Mouse (Mus musculus) limb, embryonic 14.5 days (tissue): ENCODE results near the gene Slc38a7. TPM values are rescaled to one million over a fixed set of nuclear protein-coding genes. Genes with fewer than 3 reads are reported as not detected.

ENCODE experiments used
- ATAC-seq: fragments of 200-750 bp; cut with Nextera tagmentation; 2 replicates; pipeline ENCODE4 v1.8.0; 2017; ENCODE audit warnings: low read depth, moderate number of reproducible peaks, moderate TSS enrichment; ENCODE audit not compliant: low FRiP score
- DNase-seq: peaks from one replicate; pipeline ENCODE4 v3.0.0-alpha.2; 2015; ENCODE audit warnings: low spot score
- H3K27ac ChIP-seq: fragments of 300-500 bp; sonication (generic); replicated peaks from 2 replicates; pipeline ENCODE4 v1.5.1; 2014; ENCODE audit warnings: low read depth, mild to moderate bottlenecking, low read length, moderate library complexity, mixed read lengths
- H3K27me3 ChIP-seq: fragments of 300-500 bp; sonication (generic); 2 replicates; pipeline ENCODE4 v1.6.1; 2014; ENCODE audit warnings: low read length, mixed read lengths; ENCODE audit not compliant: control insufficient read depth, insufficient read depth
- H3K36me3 ChIP-seq: fragments of 300-500 bp; sonication (generic); 2 replicates; pipeline ENCODE4 v1.6.1; 2014; ENCODE audit warnings: mild to moderate bottlenecking, low read length, moderate library complexity, mixed read lengths; ENCODE audit not compliant: control insufficient read depth, insufficient read depth
- H3K4me1 ChIP-seq: fragments of 300-500 bp; sonication (generic); 2 replicates; pipeline ENCODE4 v1.6.1; 2014; ENCODE audit warnings: antibody characterized with exemption, low read length, mixed read lengths; ENCODE audit not compliant: control insufficient read depth, insufficient read depth
- H3K4me2 ChIP-seq: fragments of 300-500 bp; sonication (generic); replicated peaks from 2 replicates; pipeline ENCODE4 v1.6.1; 2014; ENCODE audit warnings: low read depth, mild to moderate bottlenecking, low read length, moderate library complexity; ENCODE audit not compliant: severe bottlenecking
- H3K4me3 ChIP-seq: fragments of 300-500 bp; sonication (generic); replicated peaks from 2 replicates; pipeline ENCODE4 v1.5.1; 2014; ENCODE audit warnings: low read length
- H3K9ac ChIP-seq: fragments of 300-500 bp; sonication (generic); 2 replicates; pipeline ENCODE4 v1.6.1; 2014; ENCODE audit warnings: mild to moderate bottlenecking, low read depth, low read length, moderate library complexity; ENCODE audit not compliant: severe bottlenecking
- H3K9me3 ChIP-seq: fragments of 300-500 bp; sonication (generic); 2 replicates; pipeline ENCODE4 v1.6.1; 2016; ENCODE audit warnings: low read length; ENCODE audit not compliant: control insufficient read depth
- POLR2A ChIP-seq: fragments of 200-500 bp; IDR thresholded peaks from 2 replicates; pipeline ENCODE4 v1.8.0; 2012; ENCODE audit warnings: inconsistent platforms, mild to moderate bottlenecking, moderate library complexity, borderline replicate concordance; ENCODE audit not compliant: insufficient read depth, insufficient read length; ENCODE audit errors: extremely low read depth
- WGBS: fragments of 180-500 bp; shearing (Covaris S2); extraction: QIAGEN DNeasy Blood & Tissue Kit; methylation state at CpG from one replicate; pipeline ENCODE4 v1.1.7; 2014; 5-methylcytosine and 5-hydroxymethylcytosine counted together
- polyA plus RNA-seq, 2 experiments: library from polyadenylated mRNA; depleted of rRNA in 1 of 2; stranded (reverse) in 1 of 2; unstranded in 1 of 2; fragments of >200 nt; fragmentation: Nextera tagmentation in 1 of 2; extraction: Ambion mirVana in 1 of 2; gene quantifications; 2 replicates each; pipeline versions ENCODE4 v1.2.1 to v1.2.3; 2012 to 2014

Slc38a7 gene
- polyA plus RNA-seq, 2 experiments = 16.1 to 16.8 TPM

GRCm38 (mm10) chr8:95807331-95807843 lies 46.0 kb downstream of the Slc38a7 start, which contains the start of gene Cnot1:
Gene Cnot1, minus strand, starts transcription at chr8:95807464.
- peak within 1 kb of the TSS; percentile 96 for H3K27ac ChIP-seq
- under 1% methylated on average over 44 of the region's 44 CpGs for WGBS
- H3K9me3 ChIP-seq = no peaks in the 10 kb centered on the region
- peak; percentile 40; the same call in 1 of the 2 replicates for TF ChIP-seq POLR2A
- H3K4me2 ChIP-seq = peak within 1 kb of the TSS; percentile 68
- peak within 1 kb of the TSS; percentile 100 for H3K4me3 ChIP-seq
- peak within 1 kb of the TSS; percentile 98 for H3K9ac ChIP-seq
- DNase-seq = peak; percentile 99
- peak; percentile 98 for ATAC-seq
- peaks cover under 1% of the 10 kb centered on the region; the same call in 1 of the 2 replicates for H3K36me3 ChIP-seq
- H3K27me3 ChIP-seq = no peaks in the 10 kb centered on the region
- peaks cover 14% of the 10 kb centered on the region for H3K4me1 ChIP-seq

- DNase-seq (peak; percentile 48), ATAC-seq (no peak)
- no peaks in the 10 kb centered on the region for H3K27me3 ChIP-seq
These were observed 46.7 kb downstream of the Slc38a7 start for GRCm38 (mm10) chr8:95806461-95807191.

GRCm38 (mm10) chr8:95805482-95805881 lies 47.9 kb downstream of the Slc38a7 start:
- no peak for TF ChIP-seq POLR2A
- DNase-seq (no peak), ATAC-seq (no peak)
- Histone ChIP-seq H3K4me2 (peak overlapping the region; percentile 68), H3K4me1 (peaks cover 14% of the 10 kb centered on the region), H3K9ac (no peak overlapping the region), H3K4me3 (peak overlapping the region; percentile 100), H3K27me3 (no peaks in the 10 kb centered on the region), H3K27ac (no peak overlapping the region), H3K9me3 (no peaks in the 10 kb centered on the region), H3K36me3 (peaks cover 12% of the 10 kb centered on the region)
- WGBS = 75% methylated on average over 2 of the region's 2 CpGs

More at GRCm38 (mm10) chr8:95806461-95807191, 46.7 kb downstream of the Slc38a7 start:
- peaks cover 14% of the 10 kb centered on the region for H3K4me1 ChIP-seq
- H3K27ac ChIP-seq = peak overlapping the region; percentile 95
- no peaks in the 10 kb centered on the region for H3K9me3 ChIP-seq
- peak overlapping the region; percentile 98 for H3K9ac ChIP-seq
- WGBS = 1% methylated on average over 23 of the region's 69 CpGs
- TF ChIP-seq POLR2A = no peak
- peaks cover 4% of the 10 kb centered on the region; the same call in 1 of the 2 replicates for H3K36me3 ChIP-seq
- peak overlapping the region; percentile 100 for H3K4me3 ChIP-seq
- H3K4me2 ChIP-seq = peak overlapping the region; percentile 68

- no peak for DNase-seq
- Histone ChIP-seq H3K9me3 (no peaks in the 10 kb centered on the region), H3K4me2 (no peak overlapping the region), H3K27ac (no peak overlapping the region), H3K36me3 (peaks cover 12% of the 10 kb centered on the region), H3K9ac (no peak overlapping the region), H3K27me3 (no peaks in the 10 kb centered on the region), H3K4me1 (peaks cover 14% of the 10 kb centered on the region), H3K4me3 (no peak overlapping the region)
- 89% methylated on average over 8 of the region's 8 CpGs for WGBS
- no peak for TF ChIP-seq POLR2A
- ATAC-seq = no peak
These were observed 51.1 kb downstream of the Slc38a7 start for GRCm38 (mm10) chr8:95802231-95802630.

GRCm38 (mm10) chr8:95801476-95802064 lies 51.8 kb downstream of the Slc38a7 start:
- Histone ChIP-seq H3K9ac (no peak overlapping the region), H3K27ac (no peak overlapping the region), H3K4me1 (peaks cover 14% of the 10 kb centered on the region), H3K36me3 (peaks cover 14% of the 10 kb centered on the region), H3K9me3 (no peaks in the 10 kb centered on the region), H3K4me2 (no peak overlapping the region), H3K4me3 (no peak overlapping the region), H3K27me3 (no peaks in the 10 kb centered on the region)
- ATAC-seq (no peak), DNase-seq (no peak)
- WGBS = 80% methylated on average over 1 of the region's 1 CpGs
- no peak for TF ChIP-seq POLR2A
